In the genomic region with DNA sequence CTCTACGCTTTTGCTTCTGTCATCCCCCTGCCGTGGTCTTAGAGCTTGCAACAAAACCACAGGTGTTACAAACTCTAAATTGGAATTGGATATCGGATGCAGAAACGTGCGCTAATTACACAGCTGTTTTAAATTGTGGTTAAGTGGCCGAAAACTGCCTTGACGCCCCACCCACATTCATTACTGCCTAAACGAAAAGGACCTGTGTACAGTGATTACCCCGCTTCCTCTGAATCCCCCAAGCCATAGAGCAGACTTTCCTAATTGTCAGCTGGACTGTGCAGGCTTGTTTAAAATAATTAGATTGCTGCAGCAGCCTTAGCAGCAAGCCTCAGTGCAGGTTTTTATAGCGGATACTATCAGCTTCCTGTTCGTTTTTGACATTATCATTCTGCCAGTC, we compare ENCODE assay signal across 8 mouse cellular contexts.
DNase-seq lines count a peak whose midpoint lies in the region; ATAC-seq and TF ChIP-seq lines count a peak whose summit lies in the region.

No protein-coding gene starts in this region.

- peak overlapping the region; percentile 38 for H3K4me3 ChIP-seq in embryonic facial prominence, embryonic 10.5 days
- H3K4me3 ChIP-seq in hindbrain, embryonic 12.5 days, result peak overlapping the region; percentile 13
- H3K4me3 ChIP-seq in midbrain, postnatal 0 days (ENCODE audit: low read depth, low read length), result peak overlapping the region; percentile 33

- H3K36me3 ChIP-seq in embryonic facial prominence, embryonic 10.5 days (replicated peaks), result no peaks in the 10 kb centered on the region
- no peaks in the 10 kb centered on the region for H3K36me3 ChIP-seq in hindbrain, embryonic 12.5 days
- H3K36me3 ChIP-seq in midbrain, postnatal 0 days (ENCODE audit: insufficient read depth, low read length), result no peaks in the 10 kb centered on the region

- DNase-seq in layer of hippocampus, adult 9-10 months (ENCODE audit: low spot score), result peak; percentile 1
- no peak for DNase-seq in layer of hippocampus, postnatal 25 days (ENCODE audit: extremely low spot score in 1 of 2, low spot score in 1 of 2)
- peak; percentile 41 for DNase-seq in embryonic facial prominence, embryonic 10.5 days (ENCODE audit: low spot score)
- peak; percentile 22 for DNase-seq in midbrain, postnatal 0 days (ENCODE audit: low spot score)
- no peak for DNase-seq in spleen, postnatal 10 days (ENCODE audit: low spot score in 2 of 2)
- DNase-seq in ovary, postnatal 36 days (ENCODE audit: low spot score), result no peak
- no peak for DNase-seq in kidney, adult 9 months

- peak; percentile 68; the same call in 1 of the 2 replicates for ATAC-seq in hindbrain, embryonic 12.5 days (ENCODE audit: low FRiP score)
- no peak for ATAC-seq in midbrain, postnatal 0 days (ENCODE audit: low FRiP score)

- H3K9me3 ChIP-seq in embryonic facial prominence, embryonic 10.5 days, result no peaks in the 10 kb centered on the region
- no peaks in the 10 kb centered on the region for H3K9me3 ChIP-seq in hindbrain, embryonic 12.5 days (replicated peaks)
- no peaks in the 10 kb centered on the region for H3K9me3 ChIP-seq in midbrain, postnatal 0 days (ENCODE audit: low read length)

- no peak overlapping the region for H3K27ac ChIP-seq in embryonic facial prominence, embryonic 10.5 days (replicated peaks)
- H3K27ac ChIP-seq in hindbrain, embryonic 12.5 days, result peak overlapping the region; percentile 52
- peak overlapping the region; percentile 60 for H3K27ac ChIP-seq in midbrain, postnatal 0 days (ENCODE audit: low read depth, low read length)

- H3K4me1 ChIP-seq in embryonic facial prominence, embryonic 10.5 days, result peaks cover 13% of the 10 kb centered on the region
- peaks cover 5% of the 10 kb centered on the region for H3K4me1 ChIP-seq in hindbrain, embryonic 12.5 days
- no peaks in the 10 kb centered on the region for H3K4me1 ChIP-seq in midbrain, postnatal 0 days (ENCODE audit: insufficient read depth, low read length)

- WGBS in embryonic facial prominence, embryonic 10.5 days, result 29% methylated on average over 11 of the region's 11 CpGs
- WGBS in hindbrain, embryonic 12.5 days, result 53% methylated on average over 11 of the region's 11 CpGs
- 29% methylated on average over 11 of the region's 11 CpGs for WGBS in midbrain, postnatal 0 days

- no peak for TF ChIP-seq CTCF in midbrain, postnatal 0 days (IDR thresholded peaks at IDR 0.05)

- H3K9ac ChIP-seq in hindbrain, embryonic 12.5 days, result no peak overlapping the region
- peak overlapping the region; percentile 45 for H3K9ac ChIP-seq in midbrain, postnatal 0 days (replicated peaks; ENCODE audit: low read length, poor library complexity, severe bottlenecking)

- H3K27me3 ChIP-seq in embryonic facial prominence, embryonic 10.5 days (replicated peaks; ENCODE audit: low read depth, poor library complexity, severe bottlenecking), result peaks cover 4% of the 10 kb centered on the region; the same call in 1 of the 2 replicates
- no peaks in the 10 kb centered on the region for H3K27me3 ChIP-seq in hindbrain, embryonic 12.5 days
- no peaks in the 10 kb centered on the region for H3K27me3 ChIP-seq in midbrain, postnatal 0 days (ENCODE audit: insufficient read depth, low read length)

- peak overlapping the region; percentile 39 for H3K4me2 ChIP-seq in hindbrain, embryonic 12.5 days (replicated peaks)
- peak overlapping the region; percentile 54 for H3K4me2 ChIP-seq in midbrain, postnatal 0 days (ENCODE audit: low read depth, low read length, poor library complexity, severe bottlenecking)

Comparison
In these comparisons a context has a peak if more than half of its experiments do, and no peak if none do; other contexts are left out.
1. DNase-seq: peak in layer of hippocampus, adult 9-10 months (single experiment), embryonic facial prominence, embryonic 10.5 days (single experiment) and midbrain, postnatal 0 days (single experiment); none in layer of hippocampus, postnatal 25 days (0 of 2), spleen, postnatal 10 days (0 of 2), ovary, postnatal 36 days (single experiment) and kidney, adult 9 months (single experiment).
2. Peak in every context shown above with its lines, with median percentiles within 50 percentile points of each other: H3K4me3 ChIP-seq.